Mouse (Mus musculus): ENCODE data around the gene Cmtm3. TPM values are rescaled to one million over a fixed set of nuclear protein-coding genes. Genes with fewer than 3 reads are reported as not detected.
A peak's percentile ranks its signal among the peaks of the same experiment; 100 is the strongest.

Gene Cmtm3
- polyA plus RNA-seq, 1 experiment, result 57.5 TPM

DNA sequence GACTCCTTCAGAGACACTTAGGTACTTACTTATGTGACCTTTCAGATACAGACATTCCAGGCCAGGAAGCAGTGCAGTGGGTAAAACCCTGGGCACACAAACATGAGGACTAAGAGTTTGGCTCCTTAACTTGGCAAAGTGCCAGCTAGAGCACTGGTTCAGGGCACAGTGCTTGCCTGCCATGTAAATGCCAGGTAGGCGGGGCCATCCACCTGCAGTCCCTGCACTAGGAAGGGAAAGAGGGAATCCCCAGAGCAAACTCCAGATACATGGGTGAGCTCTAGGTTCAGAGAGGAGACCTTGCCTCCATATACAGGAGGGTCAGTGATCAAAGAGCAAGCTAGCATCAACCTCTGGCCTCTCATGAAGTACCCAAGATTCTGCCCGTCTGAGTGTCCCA lies 48.8 kb downstream of the Cmtm3 start:
- no peak for TF ChIP-seq POLR2A (IDR thresholded peaks at IDR 0.05; ENCODE audit: borderline replicate concordance, extremely low read depth, insufficient read depth, insufficient read length, poor library complexity, severe bottlenecking)
- TF ChIP-seq CTCF (IDR thresholded peaks at IDR 0.05; ENCODE audit: borderline replicate concordance, extremely low read depth, insufficient read depth, insufficient read length), result no peak
- DNase-seq (ENCODE audit: low read depth), result peak; percentile 39

DNA sequence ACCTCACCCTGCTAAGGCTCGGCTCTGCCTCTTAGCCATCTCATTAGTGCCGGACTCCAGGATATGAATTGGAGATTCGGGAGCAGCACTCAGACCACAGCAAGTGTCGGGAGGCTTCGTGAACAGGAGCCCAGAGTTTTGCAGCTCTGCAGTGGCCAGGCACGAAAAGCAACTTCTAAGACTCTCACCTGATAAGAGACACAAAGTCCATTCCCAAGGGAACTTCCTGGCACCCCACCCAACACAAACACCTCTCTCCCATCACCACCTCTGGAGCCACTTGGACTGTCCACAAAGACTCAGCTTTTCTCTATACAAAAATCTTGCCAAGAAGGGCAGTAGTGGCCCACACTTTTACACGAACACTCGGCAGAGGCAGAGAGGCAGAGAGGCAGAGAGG lies 51.0 kb downstream of the Cmtm3 start:
- DNase-seq (ENCODE audit: low read depth), result no peak
- TF ChIP-seq POLR2A (IDR thresholded peaks at IDR 0.05; ENCODE audit: borderline replicate concordance, extremely low read depth, insufficient read depth, insufficient read length, poor library complexity, severe bottlenecking) (no peak), CTCF (IDR thresholded peaks at IDR 0.05; ENCODE audit: borderline replicate concordance, extremely low read depth, insufficient read depth, insufficient read length) (no peak)

DNA sequence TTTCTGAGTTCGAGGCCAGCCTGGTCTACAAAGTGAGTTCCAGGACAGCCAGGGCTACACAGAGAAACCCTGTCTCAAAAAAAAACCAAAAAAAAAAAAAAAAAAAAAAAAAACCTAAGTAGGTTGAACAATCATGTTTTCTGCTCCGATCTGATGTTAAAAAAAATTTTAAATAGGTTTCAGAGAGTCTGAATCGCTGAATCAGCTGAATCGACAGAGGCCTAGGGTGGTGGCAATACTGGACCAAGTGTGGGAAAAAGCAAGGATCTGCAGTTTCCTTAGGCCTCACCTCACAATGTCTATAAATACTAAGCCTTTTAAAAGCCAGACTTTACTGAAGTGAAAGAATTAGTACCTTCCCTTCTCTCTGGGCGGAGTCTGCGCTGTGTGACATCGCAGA lies 53.9 kb downstream of the Cmtm3 start:
- DNase-seq (ENCODE audit: low read depth), result no peak
- TF ChIP-seq POLR2A (IDR thresholded peaks at IDR 0.05; ENCODE audit: borderline replicate concordance, extremely low read depth, insufficient read depth, insufficient read length, poor library complexity, severe bottlenecking) (no peak), CTCF (IDR thresholded peaks at IDR 0.05; ENCODE audit: borderline replicate concordance, extremely low read depth, insufficient read depth, insufficient read length) (no peak)

DNA sequence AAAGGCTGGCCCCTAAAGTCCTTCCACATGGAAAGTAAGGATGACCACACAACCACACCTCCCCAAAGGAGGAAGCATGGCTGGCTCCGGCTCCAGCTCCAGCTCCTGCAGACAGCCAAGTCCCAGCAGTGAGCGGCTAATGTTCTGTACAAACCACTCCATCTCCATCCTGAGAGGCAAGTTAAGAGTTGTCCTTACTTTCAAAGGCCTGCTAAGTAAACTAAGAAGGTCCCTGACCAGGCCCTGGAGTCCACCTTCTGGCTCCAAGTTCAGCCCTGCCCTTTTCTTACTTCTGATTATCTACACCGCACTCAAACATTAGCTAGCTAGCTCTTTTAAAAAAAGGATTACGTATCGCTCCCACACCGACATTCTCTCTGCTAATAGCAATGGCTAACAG lies 54.6 kb downstream of the Cmtm3 start:
- DNase-seq (ENCODE audit: low read depth), result no peak
- TF ChIP-seq CTCF (IDR thresholded peaks at IDR 0.05; ENCODE audit: borderline replicate concordance, extremely low read depth, insufficient read depth, insufficient read length) (no peak), POLR2A (IDR thresholded peaks at IDR 0.05; ENCODE audit: borderline replicate concordance, extremely low read depth, insufficient read depth, insufficient read length, poor library complexity, severe bottlenecking) (no peak)

DNA sequence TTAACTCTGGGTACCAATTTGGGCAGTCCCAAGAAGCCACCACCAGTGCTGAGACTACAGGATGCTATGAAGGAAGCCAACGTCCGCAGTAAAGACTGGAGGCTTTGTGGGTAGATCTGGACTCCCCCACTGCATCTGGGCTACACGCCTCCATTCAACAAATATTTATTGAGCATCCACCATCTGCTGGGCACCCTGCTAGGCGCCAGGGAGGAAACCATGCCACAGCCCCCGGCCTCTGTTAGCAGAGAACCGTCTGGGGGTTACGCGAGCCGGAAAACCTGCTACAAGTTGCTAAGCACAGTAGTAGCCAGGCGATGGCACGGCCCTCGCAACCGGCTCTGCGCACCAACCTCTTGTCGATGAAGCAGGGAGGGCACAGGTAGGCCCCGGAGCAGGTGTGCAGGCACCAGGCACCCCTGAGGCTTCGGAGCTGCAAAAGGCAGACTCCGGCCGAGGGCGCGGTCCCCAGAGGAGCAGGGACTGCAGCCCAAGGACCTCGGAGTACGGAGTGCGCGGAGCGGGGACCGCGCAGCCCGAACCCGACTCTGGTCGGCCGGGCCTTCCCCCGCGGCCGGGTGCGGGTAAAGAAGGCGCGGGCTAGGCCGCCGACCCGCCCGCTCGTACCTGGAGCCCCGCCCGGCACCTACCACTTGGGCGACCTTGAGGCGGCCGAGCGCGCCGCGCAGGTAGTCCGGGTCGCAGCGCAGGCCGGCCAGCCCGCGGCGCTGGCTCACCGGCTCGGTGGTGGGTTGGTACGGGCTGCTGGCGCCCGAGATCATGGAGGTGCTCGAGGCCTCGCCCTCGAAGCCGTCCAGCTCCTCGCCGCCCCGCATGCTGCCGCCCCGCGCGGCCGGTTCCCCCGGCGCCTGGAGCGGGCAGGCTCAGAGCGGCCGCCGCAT lies 55.8 kb downstream of the Cmtm3 start:
- no peak for TF ChIP-seq CTCF (IDR thresholded peaks at IDR 0.05; ENCODE audit: borderline replicate concordance, extremely low read depth, insufficient read depth, insufficient read length)
- TF ChIP-seq POLR2A (IDR thresholded peaks at IDR 0.05; ENCODE audit: borderline replicate concordance, extremely low read depth, insufficient read depth, insufficient read length, poor library complexity, severe bottlenecking), result no peak
- peak; percentile 67 for DNase-seq (ENCODE audit: low read depth)

DNA sequence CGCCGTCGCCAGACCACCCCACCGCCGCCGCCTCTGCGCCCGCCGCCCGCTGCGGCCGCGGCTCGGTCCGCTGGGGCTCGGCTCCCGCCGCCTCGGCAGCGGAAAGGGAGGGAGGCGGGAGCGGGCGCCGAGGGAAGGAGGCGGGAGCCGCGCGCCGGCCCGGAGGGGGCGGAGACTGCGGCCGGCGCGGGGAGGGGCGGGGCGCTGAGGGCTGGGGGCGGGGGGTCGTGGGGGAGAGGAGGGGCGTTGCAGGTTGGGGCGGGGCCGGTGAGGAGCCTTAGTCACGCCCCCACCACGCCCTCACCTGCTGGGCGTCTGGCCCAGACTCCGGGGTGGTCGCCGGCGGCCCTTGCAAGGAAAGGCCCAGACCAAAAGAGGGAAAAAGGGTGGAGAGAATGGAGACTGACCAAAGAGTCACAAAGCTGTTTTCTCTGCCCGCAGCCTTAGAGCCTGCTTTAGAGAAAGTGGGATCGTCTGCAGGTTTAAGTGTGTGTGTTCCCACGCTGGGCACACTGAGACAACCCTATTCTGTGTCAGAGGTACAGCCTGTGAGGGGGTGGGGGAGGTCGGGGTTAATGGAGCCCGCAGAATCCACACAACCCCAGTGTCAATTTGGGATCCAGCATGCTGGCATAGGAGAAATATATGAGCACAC lies 56.6 kb downstream of the Cmtm3 start, which contains the start of gene Cmtm4:
Gene Cmtm4 (minus strand): TSS at position 105 of the 655 bp plus-strand sequence.
- peak; percentile 54 for TF ChIP-seq POLR2A (IDR thresholded peaks at IDR 0.05; ENCODE audit: borderline replicate concordance, extremely low read depth, insufficient read depth, insufficient read length, poor library complexity, severe bottlenecking)
- TF ChIP-seq CTCF (IDR thresholded peaks at IDR 0.05; ENCODE audit: borderline replicate concordance, extremely low read depth, insufficient read depth, insufficient read length), result no peak

More for the DNA sequence above, 56.6 kb downstream of the Cmtm3 start, which contains the start of gene Cmtm4:
- DNase-seq (ENCODE audit: low read depth), result peak; percentile 69

Other genes with a start within 250 kb of the Cmtm3 start
- gene Cdh5, start 237.8 kb upstream of the Cmtm3 start, polyA plus RNA-seq (2012; rRNA removed), result 18.2 and 34.6 TPM in 2 replicates
- 12.3 and 16.9 TPM in 2 replicates for gene Bean1, start 169.0 kb upstream of the Cmtm3 start, polyA plus RNA-seq (2012; rRNA removed)
- 41.2 and 42.7 TPM in 2 replicates for gene Tk2, start 90.9 kb upstream of the Cmtm3 start, polyA plus RNA-seq (2012; rRNA removed)
- 36.0 and 52.4 TPM in 2 replicates for gene Cklf, start 88.5 kb upstream of the Cmtm3 start, polyA plus RNA-seq (2012; rRNA removed)
- gene Cmtm2a, start 46.2 kb upstream of the Cmtm3 start, polyA plus RNA-seq (2012; rRNA removed), result not detected in 2 replicates
- gene Gm45711, start 29.3 kb upstream of the Cmtm3 start, polyA plus RNA-seq (2012; rRNA removed), result not detected in 2 replicates
- gene Cmtm1, start 29.3 kb upstream of the Cmtm3 start, polyA plus RNA-seq (2012; rRNA removed), result 0.08 TPM in 1 of 2 replicates, not detected in the other
- not detected in 2 replicates for gene Gm11020, start 17.8 kb upstream of the Cmtm3 start, polyA plus RNA-seq (2012; rRNA removed)
- not detected in 2 replicates for gene Cmtm2b, start 17.2 kb upstream of the Cmtm3 start, polyA plus RNA-seq (2012; rRNA removed)
- 18.3 and 20.8 TPM in 2 replicates for gene Cmtm4, start 56.4 kb downstream of the Cmtm3 start, polyA plus RNA-seq (2012; rRNA removed)
- 89.9 and 110 TPM in 2 replicates for gene Dync1li2, start 103.6 kb downstream of the Cmtm3 start, polyA plus RNA-seq (2012; rRNA removed)
- 0.38 and 0.57 TPM in 2 replicates for gene Terb1, start 170.5 kb downstream of the Cmtm3 start, polyA plus RNA-seq (2012; rRNA removed)
- 72.4 and 89.3 TPM in 2 replicates for gene Nae1, start 195.2 kb downstream of the Cmtm3 start, polyA plus RNA-seq (2012; rRNA removed)
- 1.6 and 1.8 TPM in 2 replicates for gene Car7, start 195.3 kb downstream of the Cmtm3 start, polyA plus RNA-seq (2012; rRNA removed)